Mouse (Mus musculus) liver, adult 2 months (tissue): ENCODE data around the gene Kdm2b.

Source experiments
- CTCF ChIP-seq: fragments of 200-500 bp; IDR thresholded peaks from 2 replicates; pipeline ENCODE4 v1.5.1; 2011; ENCODE audit warnings: low read depth, low read length, control low read depth
- POLR2A ChIP-seq: fragments of 200-500 bp; IDR thresholded peaks from 2 replicates; pipeline ENCODE4 v1.6.1; 2011; ENCODE audit warnings: low read length, control low read depth; ENCODE audit not compliant: insufficient read depth; ENCODE audit errors: extremely low read depth

GRCm38 (mm10) chr5:122822441-122822840 is 167.2 kb downstream of the Kdm2b start:
- TF ChIP-seq POLR2A (no peak), CTCF (no peak)
